ENCODE assay signal across 8 mouse cellular contexts in the genomic region with DNA sequence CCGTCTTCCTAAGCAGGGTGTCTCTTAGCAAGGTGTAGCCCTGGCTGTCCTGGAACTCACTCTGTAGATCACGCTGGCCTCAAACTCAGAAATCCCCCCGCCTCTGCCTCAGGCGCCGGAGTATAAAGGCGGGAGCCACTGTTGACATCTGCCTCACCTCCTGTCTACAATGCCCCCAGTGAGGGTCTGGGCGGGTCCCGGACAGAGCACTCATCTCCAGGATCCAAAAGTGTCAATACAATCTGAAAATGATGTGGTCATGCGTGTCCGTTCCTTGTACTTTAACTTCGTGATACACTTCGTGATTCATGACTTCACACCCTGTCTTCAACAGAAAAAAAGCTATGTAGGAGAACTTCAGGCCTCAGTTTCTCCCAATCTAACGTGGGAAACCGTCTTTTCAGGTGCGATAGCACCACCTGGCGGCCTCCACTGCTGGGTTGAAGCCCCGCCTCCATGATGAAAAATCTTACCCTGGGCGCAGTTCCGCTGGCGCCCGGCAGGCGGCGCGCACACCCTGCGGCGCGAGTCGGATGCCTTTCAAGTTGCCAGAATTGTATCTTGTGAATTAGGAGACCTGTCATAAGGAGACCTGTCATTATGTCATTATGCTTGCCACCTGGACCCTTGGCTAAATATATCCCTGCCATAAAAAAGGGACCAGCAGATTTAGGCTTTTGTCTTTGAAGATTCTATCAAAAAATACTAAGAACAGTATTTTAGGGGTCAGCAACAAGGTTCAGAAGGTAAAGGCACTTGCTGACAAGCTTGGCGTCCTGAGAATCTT. TPM values are rescaled to one million over a fixed set of nuclear protein-coding genes. Genes with fewer than 3 reads are reported as not detected.
DNase-seq lines count a peak whose midpoint lies in the region; ATAC-seq and TF ChIP-seq lines count a peak whose summit lies in the region.

No protein-coding gene starts in this region.

- peak; percentile 90 for DNase-seq in Muller cell, postnatal 12 days (ENCODE audit: inconsistent ontology term)
- peak; percentile 97 to 99 for DNase-seq in cerebellum, postnatal 10 days
- DNase-seq in frontal cortex, postnatal 36 days (ENCODE audit: low spot score in 2 of 2) = peak; percentile 95 to 98
- DNase-seq in left cerebral cortex, adult 2 months (ENCODE audit: extremely low spot score in 1 of 2, low spot score in 2 of 2) = peak; percentile 91 to 97
- DNase-seq in retina, postnatal 7 days (ENCODE audit: low read depth, low spot score) = peak; percentile 79
- DNase-seq in urinary bladder, adult 2 months (ENCODE audit: low spot score) = peak; percentile 93

- H3K4me1 ChIP-seq in hindbrain, embryonic 15.5 days (replicated peaks) = peaks cover 45% of the 10 kb centered on the region

- intact Hi-C loops in left cerebral cortex, adult 2 months (cut with DNase I) = loop anchor here (1.0 to 2.0 kb wide), 3 partner anchors 32 to 90 kb away; no protein-coding TSS in a partner anchor

- peak overlapping the region; percentile 96; the same call in 1 of the 2 replicates for H3K4me3 ChIP-seq in hindbrain, embryonic 15.5 days
- H3K4me3 ChIP-seq in left cerebral cortex, adult 2 months = no peak overlapping the region
- peak overlapping the region; percentile 82; the same call in 1 of the 2 replicates for H3K4me3 ChIP-seq in macrophage (ENCODE audit: inconsistent target)

- H3K27me3 ChIP-seq in hindbrain, embryonic 15.5 days = peaks cover 39% of the 10 kb centered on the region

- peak overlapping the region; percentile 38; the same call in 1 of the 2 replicates for H3K27ac ChIP-seq in hindbrain, embryonic 15.5 days (replicated peaks)
- H3K27ac ChIP-seq in left cerebral cortex, adult 2 months = no peak overlapping the region
- no peak overlapping the region for H3K27ac ChIP-seq in macrophage

- TF ChIP-seq CTCF in left cerebral cortex, adult 2 months (IDR thresholded peaks at IDR 0.05) = no peak; the same call in none of the 2 replicates

- no peak overlapping the region for H3K9ac ChIP-seq in hindbrain, embryonic 15.5 days

- no peak for ATAC-seq in hindbrain, embryonic 15.5 days (ENCODE audit: low FRiP score, low read depth)

- no peaks in the 10 kb centered on the region for H3K36me3 ChIP-seq in hindbrain, embryonic 15.5 days
- H3K36me3 ChIP-seq in macrophage (ENCODE audit: inconsistent target) = no peaks in the 10 kb centered on the region

- H3K79me2 ChIP-seq in macrophage (ENCODE audit: inconsistent target) = peaks cover 33% of the 10 kb centered on the region

- H3K9me3 ChIP-seq in hindbrain, embryonic 15.5 days = no peaks in the 10 kb centered on the region

- H3K4me2 ChIP-seq in hindbrain, embryonic 15.5 days = peak overlapping the region; percentile 93

- WGBS in hindbrain, embryonic 15.5 days = 14% methylated on average over 29 of the region's 29 CpGs
- 25% methylated on average over 29 of the region's 29 CpGs for WGBS in macrophage (ENCODE audit: missing documents)

RNA-seq across cellular contexts. Expression of gene Arid3a, which starts 1.7 kb away (rescaled TPM):
- polyA plus RNA-seq in hindbrain, embryonic 15.5 days (2015; fragmentation: Nextera tagmentation; extraction: Ambion mirVana) = 2.9 and 3.2 TPM in 2 replicates
- 1 to 10 TPM; 5.7 to 10.0 TPM for total RNA-seq in left cerebral cortex, adult 2 months (2021)
- total RNA-seq in macrophage (2018; cell fraction: chromatin; rRNA removed) = 10 to 100 TPM; 12.0 to 74.5 (median 35.1) TPM
- 10 to 100 TPM; 11.0 to 54.3 (median 34.8) TPM for total RNA-seq in macrophage (2018; cell fraction: cytosol; rRNA removed)
- total RNA-seq in macrophage (2018; cell fraction: nucleus; rRNA removed) = 10 to 100 TPM; 15.3 to 77.8 (median 34.3) TPM
- 13.8 to 37.4 TPM (median 29.1 TPM) in 3 replicates for polyA plus RNA-seq in macrophage (2018)
- 3.8 and 4.1 TPM in 2 replicates for polyA plus RNA-seq in urinary bladder, adult 2 months (2012; rRNA removed)

RNA-seq across cellular contexts. Expression of gene R3hdm4, which starts 4.2 kb away (rescaled TPM):
- 258 and 289 TPM in 2 replicates for polyA plus RNA-seq in hindbrain, embryonic 15.5 days (2015; fragmentation: Nextera tagmentation; extraction: Ambion mirVana)
- 100 to 1,000 TPM; 318 to 346 TPM for total RNA-seq in left cerebral cortex, adult 2 months (2021)
- total RNA-seq in macrophage (2018; cell fraction: chromatin; rRNA removed) = 10 to 100 TPM; 11.2 to 75.4 (median 41.5) TPM
- total RNA-seq in macrophage (2018; cell fraction: cytosol; rRNA removed) = 10 to 100 TPM; 42.1 to 70.3 (median 54.8) TPM
- total RNA-seq in macrophage (2018; cell fraction: nucleus; rRNA removed) = 100 to 1,000 TPM in 1 of 26 experiments, 10 to 100 TPM in 25; 26.0 to 102 (median 57.5) TPM
- polyA plus RNA-seq in macrophage (2018) = 41.6 to 61.5 TPM (median 54.4 TPM) in 3 replicates
- polyA plus RNA-seq in urinary bladder, adult 2 months (2012; rRNA removed) = 140 and 147 TPM in 2 replicates

RNA-seq across cellular contexts. Expression of gene Kiss1r, which starts 8.4 kb away (rescaled TPM):
- polyA plus RNA-seq in hindbrain, embryonic 15.5 days (2015; fragmentation: Nextera tagmentation; extraction: Ambion mirVana) = 2.7 and 3.1 TPM in 2 replicates
- 1 to 10 TPM; 6.6 to 9.1 TPM for total RNA-seq in left cerebral cortex, adult 2 months (2021)
- total RNA-seq in macrophage (2018; cell fraction: chromatin; rRNA removed) = 1 to 10 TPM in 18 of 26 experiments, under 1 TPM in 8; 0.40 to 4.9 (median 1.8) TPM
- 1 to 10 TPM in 3 of 26 experiments, under 1 TPM in 23; 0.28 to 1.1 (median 0.59) TPM for total RNA-seq in macrophage (2018; cell fraction: cytosol; rRNA removed)
- total RNA-seq in macrophage (2018; cell fraction: nucleus; rRNA removed) = 1 to 10 TPM in 20 of 26 experiments, under 1 TPM in 6; 0.36 to 5.2 (median 1.9) TPM
- polyA plus RNA-seq in macrophage (2018) = 0.27 to 0.89 TPM (median 0.30 TPM) in 3 replicates
- 5.5 and 5.7 TPM in 2 replicates for polyA plus RNA-seq in urinary bladder, adult 2 months (2012; rRNA removed)

RNA-seq across cellular contexts. Expression of gene Gm26602, which starts 14.5 kb away (rescaled TPM):
- 3.0 TPM in 1 of 2 replicates, not detected in the other for polyA plus RNA-seq in hindbrain, embryonic 15.5 days (2015; fragmentation: Nextera tagmentation; extraction: Ambion mirVana)
- total RNA-seq in left cerebral cortex, adult 2 months (2021) = not detected
- total RNA-seq in macrophage (2018; cell fraction: chromatin; rRNA removed) = not detected
- not detected for total RNA-seq in macrophage (2018; cell fraction: cytosol; rRNA removed)
- not detected for total RNA-seq in macrophage (2018; cell fraction: nucleus; rRNA removed)
- polyA plus RNA-seq in macrophage (2018) = 5.7 TPM in 1 of 3 replicates, not detected in the others
- polyA plus RNA-seq in urinary bladder, adult 2 months (2012; rRNA removed) = not detected in 2 replicates

RNA-seq across cellular contexts. Expression of gene Med16, which starts 16.5 kb away (rescaled TPM):
- polyA plus RNA-seq in hindbrain, embryonic 15.5 days (2015; fragmentation: Nextera tagmentation; extraction: Ambion mirVana) = 51.2 and 54.2 TPM in 2 replicates
- 10 to 100 TPM; 55.3 to 55.5 TPM for total RNA-seq in left cerebral cortex, adult 2 months (2021)
- total RNA-seq in macrophage (2018; cell fraction: chromatin; rRNA removed) = 10 to 100 TPM in 22 of 26 experiments, 1 to 10 TPM in 4; 5.5 to 31.1 (median 17.1) TPM
- 10 to 100 TPM; 12.9 to 22.1 (median 16.4) TPM for total RNA-seq in macrophage (2018; cell fraction: cytosol; rRNA removed)
- 10 to 100 TPM in 24 of 26 experiments, 1 to 10 TPM in 2; 8.2 to 23.5 (median 14.9) TPM for total RNA-seq in macrophage (2018; cell fraction: nucleus; rRNA removed)
- polyA plus RNA-seq in macrophage (2018) = 10.6 to 18.8 TPM (median 16.5 TPM) in 3 replicates
- 31.7 and 40.9 TPM in 2 replicates for polyA plus RNA-seq in urinary bladder, adult 2 months (2012; rRNA removed)
